Mouse (Mus musculus): ENCODE measurements around the gene Fbxo11. TPM values are rescaled to one million over a fixed set of nuclear protein-coding genes. Genes with fewer than 3 reads are reported as not detected.

Gene Fbxo11
- total and polyA plus RNA-seq, 3 experiments, result 9.4 to 91.4 (median 17.5) TPM

- H3K79me2 ChIP-seq (ENCODE audit: control insufficient read depth, insufficient read depth, low read length, poor library complexity), result peaks cover 69% of the 10 kb centered on the region
- peak in 1 of 2 experiments; percentile 45; a peak in 2 of 4 replicates for TF ChIP-seq EP300 (IDR thresholded peaks at IDR 0.05; ENCODE audit: low read depth in 1 of 2, low read length in 2 of 2)
- TF ChIP-seq ZKSCAN1 (IDR thresholded peaks at IDR 0.05; ENCODE audit: low read depth, low read length), result no peak
- TF ChIP-seq RCOR1 (IDR thresholded peaks at IDR 0.05; ENCODE audit: low read depth, low read length), result 0 out of 2 replicates have a peak, but pooled peaks have one; percentile 15
- H3K27ac ChIP-seq (ENCODE audit: control insufficient read depth, low read depth, low read length), result no peak overlapping the region
- no peaks in the 10 kb centered on the region for H3K9me3 ChIP-seq (replicated peaks; ENCODE audit: insufficient read depth, low read length)
- peaks cover 6 to 12% of the 10 kb centered on the region in 2 experiments for H3K4me1 ChIP-seq (ENCODE audit: control insufficient read depth in 1 of 2, insufficient read depth in 2 of 2, low read length in 2 of 2)
- H3K27me3 ChIP-seq (ENCODE audit: control insufficient read depth in 1 of 2, insufficient read depth in 2 of 2, low read length in 2 of 2), result no peaks in the 10 kb centered on the region
- H3K36me3 ChIP-seq (ENCODE audit: control insufficient read depth in 1 of 2, insufficient read depth in 2 of 2, low read length in 2 of 2), result peaks cover 0 to 21% of the 10 kb centered on the region in 2 experiments; a peak in 2 of 4 replicates
- no peak overlapping the region for H3K4me3 ChIP-seq (ENCODE audit: control insufficient read depth in 1 of 2, insufficient read depth in 1 of 2, low read depth in 2 of 2, low read length in 2 of 2)
- peak; percentile 58 for DNase-seq (ENCODE audit: low read depth, low spot score)
- H3K9ac ChIP-seq (ENCODE audit: control insufficient read depth, low read depth, low read length, poor library complexity, severe bottlenecking), result no peak overlapping the region
Observed at GRCm38 (mm10) chr17:88050892-88051291, 14.2 kb downstream of the Fbxo11 start.

- no peak overlapping the region for H3K27ac ChIP-seq (ENCODE audit: control insufficient read depth, low read depth, low read length)
- TF ChIP-seq MXI1 (IDR thresholded peaks at IDR 0.05; ENCODE audit: low read depth, low read length) (no peak), E2F4 (IDR thresholded peaks at IDR 0.05; ENCODE audit: borderline replicate concordance, low read depth, low read length) (no peak)
- H3K4me1 ChIP-seq (ENCODE audit: control insufficient read depth in 1 of 2, insufficient read depth in 2 of 2, low read length in 2 of 2), result peaks cover 6 to 12% of the 10 kb centered on the region in 2 experiments
- H3K36me3 ChIP-seq (ENCODE audit: control insufficient read depth in 1 of 2, insufficient read depth in 2 of 2, low read length in 2 of 2), result peaks cover 0 to 21% of the 10 kb centered on the region in 2 experiments; a peak in 2 of 4 replicates
- no peak overlapping the region for H3K4me3 ChIP-seq (ENCODE audit: control insufficient read depth in 1 of 2, insufficient read depth in 1 of 2, low read depth in 2 of 2, low read length in 2 of 2)
- peaks cover 67% of the 10 kb centered on the region for H3K79me2 ChIP-seq (ENCODE audit: control insufficient read depth, insufficient read depth, low read length, poor library complexity)
- DNase-seq (ENCODE audit: low read depth, low spot score), result no peak
- no peaks in the 10 kb centered on the region for H3K27me3 ChIP-seq (ENCODE audit: control insufficient read depth in 1 of 2, insufficient read depth in 2 of 2, low read length in 2 of 2)
- no peaks in the 10 kb centered on the region for H3K9me3 ChIP-seq (replicated peaks; ENCODE audit: insufficient read depth, low read length)
- no peak overlapping the region for H3K9ac ChIP-seq (ENCODE audit: control insufficient read depth, low read depth, low read length, poor library complexity, severe bottlenecking)
Observed at GRCm38 (mm10) chr17:88050318-88050717, 14.8 kb downstream of the Fbxo11 start.

- peak; percentile 66 for DNase-seq (ENCODE audit: low read depth, low spot score)
- Histone ChIP-seq H3K27ac (ENCODE audit: control insufficient read depth, low read depth, low read length) (no peak overlapping the region), H3K27me3 (ENCODE audit: control insufficient read depth in 1 of 2, insufficient read depth in 2 of 2, low read length in 2 of 2) (no peaks in the 10 kb centered on the region), H3K79me2 (ENCODE audit: control insufficient read depth, insufficient read depth, low read length, poor library complexity) (peaks cover 51% of the 10 kb centered on the region), H3K36me3 (ENCODE audit: control insufficient read depth in 1 of 2, insufficient read depth in 2 of 2, low read length in 2 of 2) (peaks cover 0 to 18% of the 10 kb centered on the region in 2 experiments; a peak in 2 of 4 replicates), H3K4me1 (ENCODE audit: control insufficient read depth in 1 of 2, insufficient read depth in 2 of 2, low read length in 2 of 2) (peaks cover 9 to 13% of the 10 kb centered on the region in 2 experiments), H3K9ac (ENCODE audit: control insufficient read depth, low read depth, low read length, poor library complexity, severe bottlenecking) (0 out of 2 replicates have a peak overlapping the region, but pooled peaks have one; percentile 16), H3K4me3 (ENCODE audit: control insufficient read depth in 1 of 2, insufficient read depth in 1 of 2, low read depth in 2 of 2, low read length in 2 of 2) (peak overlapping the region; percentile 21 to 39; a peak in 3 of 4 replicates), H3K9me3 (replicated peaks; ENCODE audit: insufficient read depth, low read length) (no peaks in the 10 kb centered on the region)
- TF ChIP-seq USF2 (IDR thresholded peaks at IDR 0.05; ENCODE audit: borderline replicate concordance in 1 of 2, insufficient read depth in 1 of 2, low read depth in 1 of 2, low read length in 2 of 2) (peak; percentile 40 to 66; a peak in 3 of 4 replicates), CHD2 (IDR thresholded peaks at IDR 0.05; ENCODE audit: low read length) (no peak), MEF2A (IDR thresholded peaks at IDR 0.05; ENCODE audit: extremely low read depth, insufficient replicate concordance, low read depth, low read length, poor library complexity, severe bottlenecking) (no peak), TAL1 (IDR thresholded peaks at IDR 0.05; ENCODE audit: low read length) (no peak), NELFE (IDR thresholded peaks at IDR 0.05; ENCODE audit: low read depth, low read length) (no peak), SIN3A (IDR thresholded peaks at IDR 0.05; ENCODE audit: low read length) (peak; percentile 65), CHD1 (IDR thresholded peaks at IDR 0.05; ENCODE audit: low read depth, low read length) (no peak), RCOR1 (IDR thresholded peaks at IDR 0.05; ENCODE audit: low read depth, low read length) (no peak), POLR2A (IDR thresholded peaks at IDR 0.05; ENCODE audit: control insufficient read depth in 1 of 2, insufficient read depth in 1 of 2, low read depth in 1 of 2, low read length in 2 of 2, poor library complexity in 1 of 2) (no peak), RAD21 (IDR thresholded peaks at IDR 0.05; ENCODE audit: low read depth, low read length) (no peak), MAX (IDR thresholded peaks at IDR 0.05; ENCODE audit: low read length) (peak; percentile 91), CTCF (IDR thresholded peaks at IDR 0.05 in 2 of 3, conservative IDR thresholded peaks at IDR 0.05 in 1 of 3; ENCODE audit: control insufficient read depth in 1 of 3, insufficient read depth in 1 of 3, low read depth in 2 of 3, low read length in 3 of 3, poor library complexity in 1 of 3, severe bottlenecking in 1 of 3) (no peak), MYC (IDR thresholded peaks at IDR 0.05; ENCODE audit: low read depth, low read length) (peak; percentile 70; the same call in 1 of the 2 replicates), MAZ (IDR thresholded peaks at IDR 0.05; ENCODE audit: low read depth, low read length) (peak; percentile 74), TCF12 (IDR thresholded peaks at IDR 0.05; ENCODE audit: low read depth, low read length) (0 out of 2 replicates have a peak, but pooled peaks have one; percentile 27), MYB (IDR thresholded peaks at IDR 0.05; ENCODE audit: low read depth, low read length) (no peak), BHLHE40 (IDR thresholded peaks at IDR 0.05; ENCODE audit: borderline replicate concordance, low read depth, low read length) (peak; percentile 90), ETS1 (IDR thresholded peaks at IDR 0.05; ENCODE audit: low read depth, low read length) (peak; percentile 94), KAT2A (conservative IDR thresholded peaks at IDR 0.05; ENCODE audit: low read depth, low read length) (no peak)
Observed at GRCm38 (mm10) chr17:88042099-88043086, 22.7 kb downstream of the Fbxo11 start.

Data from MEL (cell line).